Mouse (Mus musculus) monocyte, adult 5-6 weeks (primary cell): ENCODE measurements around the gene Gba. TPM values are rescaled to one million over a fixed set of nuclear protein-coding genes. Genes with fewer than 3 reads are reported as not detected.

Source experiments
- ATAC-seq: fragments of 153-309, 156-312 bp; replicated peaks from 2 replicates; pipeline ENCODE4 v1.8.0; 2017; ENCODE audit warnings: mild to moderate bottlenecking; ENCODE audit not compliant: low TSS enrichment, insufficient number of reproducible peaks, severe bottlenecking, poor library complexity, low FRiP score
- total RNA-seq: library from RNA; stranded (forward); fragments of 200-1000, 200-491, 200-594 nt; gene quantifications from 3 replicates; pipeline ENCODE4 v1.2.3, GENCODE M21; 2017

Gba gene
- total RNA-seq, 1 experiment from 2014 or later = 71.9 TPM

- ATAC-seq = no peak
Observed at GRCm38 (mm10) chr3:89230561-89230960, 27.8 kb downstream of the Gba start.

- no peak for ATAC-seq
Observed at GRCm38 (mm10) chr3:89231345-89231744, 28.6 kb downstream of the Gba start.

DNA sequence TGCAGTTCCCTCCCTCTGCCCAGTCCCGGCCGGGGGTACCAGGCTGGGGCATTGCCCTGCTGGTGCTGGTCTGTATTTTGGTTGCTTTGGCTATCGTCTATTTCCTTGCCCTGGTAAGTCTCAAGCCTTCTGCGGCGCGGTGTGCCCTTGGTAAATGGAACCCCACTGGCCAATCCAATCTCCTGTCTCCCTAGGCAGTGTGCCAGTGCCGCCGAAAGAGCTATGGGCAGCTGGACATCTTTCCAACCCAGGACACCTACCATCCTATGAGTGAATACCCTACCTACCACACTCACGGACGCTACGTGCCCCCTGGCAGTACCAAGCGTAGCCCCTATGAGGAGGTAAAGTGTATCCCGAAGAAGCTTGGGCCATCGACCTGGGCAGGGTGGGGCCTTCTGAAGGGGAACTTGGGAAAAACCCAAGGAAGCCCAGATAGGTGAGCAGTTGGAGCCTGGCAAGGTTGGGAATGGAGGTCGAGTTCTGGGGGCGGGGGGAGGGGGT is 29.1 kb downstream of the Gba start:
- no peak for ATAC-seq

GRCm38 (mm10) chr3:89232614-89233013 is 29.9 kb downstream of the Gba start:
- ATAC-seq = no peak

GRCm38 (mm10) chr3:89233562-89234110 is 30.9 kb downstream of the Gba start:
- peak; percentile 63 for ATAC-seq

DNA sequence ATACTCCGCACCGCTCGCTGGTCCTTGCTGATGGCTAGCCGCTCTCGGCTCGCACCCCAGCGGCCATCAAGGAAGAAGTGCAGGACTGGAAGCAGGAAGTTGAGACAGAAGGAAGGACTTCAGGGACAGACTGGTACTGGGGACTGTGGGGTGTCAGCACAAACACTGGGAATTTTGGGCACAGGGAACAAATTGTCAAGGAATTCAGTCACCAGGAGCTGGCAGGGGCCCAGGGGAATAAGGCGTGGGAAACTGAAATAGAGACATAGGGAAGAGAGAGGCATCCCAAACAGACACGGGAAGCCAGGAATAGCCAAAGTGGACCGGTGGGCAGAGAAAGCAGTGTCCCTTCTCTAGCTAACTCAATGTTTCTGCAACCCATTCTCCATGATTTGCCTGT is 33.8 kb downstream of the Gba start:
- ATAC-seq = no peak

DNA sequence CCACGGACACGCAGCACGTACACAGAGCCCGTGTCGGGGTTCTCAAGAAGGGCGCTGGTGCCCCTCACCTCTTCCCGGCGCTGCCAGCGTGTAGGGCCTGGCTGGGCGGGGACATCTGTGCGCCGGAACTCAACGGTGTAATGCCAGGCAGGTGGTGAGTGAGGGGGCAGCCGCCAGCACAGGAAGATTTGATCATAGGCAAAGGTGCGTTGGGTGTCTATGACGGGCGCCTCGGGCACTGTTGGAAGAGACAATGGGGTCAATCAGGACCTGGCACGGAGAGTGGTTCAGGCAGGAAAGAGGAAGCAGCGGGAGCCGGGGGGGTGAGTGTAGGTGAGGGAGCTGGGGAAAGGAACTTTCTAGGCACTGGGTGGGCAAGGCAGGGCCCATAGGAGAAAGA is 35.0 kb downstream of the Gba start:
- no peak for ATAC-seq

DNA sequence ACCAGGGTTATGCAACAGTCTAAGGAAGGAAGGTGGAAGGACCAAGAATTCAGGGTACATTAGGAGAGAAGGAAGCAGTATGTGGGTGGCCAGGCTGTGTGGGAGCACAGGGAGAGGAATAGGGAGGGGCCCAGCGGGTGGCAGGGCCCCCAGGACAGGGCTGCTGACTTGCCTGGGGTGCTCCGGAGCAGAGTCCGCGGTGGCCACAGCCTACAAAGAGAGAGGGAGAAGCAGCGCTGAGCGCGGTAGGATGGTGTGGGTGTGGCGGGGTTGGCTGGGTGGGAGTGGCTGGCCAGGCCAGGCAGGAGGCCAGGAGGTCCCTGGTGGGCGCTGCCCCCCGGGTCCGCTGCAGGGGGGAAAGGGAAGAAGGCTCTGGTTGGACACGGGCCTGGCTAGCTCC is 35.8 kb downstream of the Gba start:
- no peak for ATAC-seq

DNA sequence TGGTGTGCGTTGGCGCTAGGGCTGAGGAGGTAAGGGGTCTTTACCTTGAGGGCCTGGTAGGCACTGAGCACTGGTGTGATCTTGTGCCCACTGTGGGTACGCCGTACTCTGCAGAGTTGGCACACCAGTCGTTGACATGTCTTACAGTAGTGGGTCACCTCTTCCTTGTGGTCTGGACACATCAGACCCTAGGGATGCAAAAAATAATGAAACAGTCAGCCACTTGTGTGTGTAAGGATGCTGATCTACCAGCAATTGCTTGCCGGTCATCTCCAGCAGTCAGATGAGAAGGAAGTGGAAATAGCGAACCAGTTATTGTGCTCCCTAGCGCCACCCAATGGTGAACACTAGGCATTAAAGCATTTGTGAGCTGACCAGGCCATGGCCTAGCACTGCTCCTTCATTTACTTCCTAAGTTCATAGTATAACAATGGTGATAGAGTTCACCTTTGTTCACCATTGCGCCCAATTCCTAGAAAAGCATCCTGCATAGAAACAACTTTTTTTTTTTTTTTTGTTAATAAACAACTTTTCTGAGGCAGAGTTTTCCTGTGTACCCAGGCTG is 39.7 kb downstream of the Gba start:
- ATAC-seq = peak; percentile 58

- peak; percentile 32 for ATAC-seq
Observed at GRCm38 (mm10) chr3:89243609-89244008, 40.9 kb downstream of the Gba start.

DNA sequence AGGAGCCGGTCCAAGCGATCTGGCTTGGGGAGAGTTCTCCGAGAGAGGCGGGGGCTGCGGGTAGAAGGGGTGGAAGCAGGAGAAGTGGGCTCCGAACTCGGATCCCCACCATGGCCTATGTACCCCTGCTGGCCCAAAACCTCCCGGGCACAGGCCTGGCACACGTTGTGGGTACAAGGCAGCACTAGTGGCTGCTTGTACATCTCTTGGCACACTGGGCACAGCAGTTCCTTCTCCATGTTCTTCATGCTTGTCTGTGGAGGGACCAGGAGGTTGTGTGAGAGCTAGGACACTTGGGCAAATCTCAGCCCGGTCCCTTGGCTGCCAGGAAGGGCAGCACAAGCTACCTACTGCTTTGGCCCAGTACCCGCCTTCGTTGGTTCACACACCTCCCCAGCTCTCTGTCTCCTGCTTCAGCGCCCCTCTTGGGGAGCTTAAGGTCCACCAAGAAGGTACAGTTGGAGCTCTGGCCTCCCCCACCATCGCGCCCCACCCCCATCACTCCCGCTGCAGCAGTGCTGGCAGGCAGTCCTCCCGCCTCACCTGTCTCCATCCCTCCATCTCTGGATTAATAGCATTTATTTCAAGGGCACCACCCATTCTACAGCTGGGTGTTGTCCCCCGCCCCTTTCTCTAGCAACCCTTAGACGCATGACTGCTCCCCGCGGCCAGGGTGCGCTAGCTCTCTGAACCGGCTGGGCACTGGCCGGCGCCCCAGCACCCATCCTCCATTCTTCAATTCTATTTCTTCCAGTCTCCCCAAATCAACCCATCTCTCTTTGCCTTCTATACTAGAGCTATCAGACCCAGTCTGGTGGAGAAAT is 41.6 kb downstream of the Gba start:
- no peak for ATAC-seq

DNA sequence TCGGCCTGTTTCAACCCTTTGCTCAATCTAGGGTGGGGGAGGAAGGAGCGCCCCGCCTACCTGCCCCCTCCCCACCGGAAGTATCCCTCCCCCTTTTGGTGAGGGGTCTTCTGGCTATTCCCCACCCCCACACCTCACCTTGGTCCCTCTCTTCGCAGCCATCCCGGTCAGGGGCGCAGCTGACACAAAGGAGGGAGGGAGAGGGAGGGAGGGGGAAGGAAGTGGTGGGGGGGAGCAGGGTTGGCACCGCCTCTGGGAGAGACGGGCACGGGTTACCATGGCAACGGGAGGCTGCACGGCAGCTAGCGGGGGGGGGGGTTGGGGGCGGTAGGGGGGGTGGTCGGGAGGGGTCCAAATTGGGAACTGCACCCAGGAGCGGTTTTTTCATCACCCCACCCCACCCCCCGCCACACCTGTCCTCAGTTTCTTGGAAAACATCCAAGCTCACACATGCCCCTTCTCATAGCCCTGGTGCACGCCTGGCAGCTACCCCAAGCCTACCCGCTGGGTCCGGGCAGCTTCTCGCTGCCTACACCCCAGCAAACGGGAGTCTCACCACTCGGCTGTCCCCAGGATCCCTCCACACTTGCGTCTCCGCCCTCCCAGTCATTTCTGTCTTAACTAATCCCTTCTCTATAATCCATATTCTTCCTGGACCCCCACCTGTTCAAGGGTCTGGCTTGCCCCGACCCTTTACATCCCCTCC is 42.4 kb downstream of the Gba start:
- ATAC-seq = no peak

DNA sequence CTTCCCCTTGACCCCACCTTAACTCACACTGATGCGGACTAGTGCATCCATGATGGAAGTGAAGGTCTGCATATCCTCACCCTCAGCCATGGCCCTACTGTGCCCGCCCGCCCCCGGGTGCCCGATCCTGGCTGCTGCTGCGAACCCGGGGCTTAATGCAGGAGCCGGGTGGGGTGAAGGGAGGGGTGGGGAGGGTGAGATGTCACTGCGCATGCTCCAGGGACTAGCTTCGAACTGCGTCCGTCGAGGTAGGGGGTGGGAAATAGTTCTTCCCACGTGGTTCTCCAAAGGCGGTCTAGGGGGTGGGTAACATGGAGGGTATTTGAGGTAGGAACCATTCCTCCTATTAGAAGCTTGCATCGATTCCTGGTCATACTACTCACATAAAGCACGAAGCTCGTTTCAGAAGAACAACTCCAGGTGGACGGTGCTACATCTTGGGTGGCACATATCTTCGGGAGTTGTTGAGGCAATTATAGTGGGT is 43.0 kb downstream of the Gba start, which contains the start of gene Krtcap2:
Gene Krtcap2 (plus strand): TSS at position 279 of the 484 bp plus-strand sequence.
- no peak for ATAC-seq

GRCm38 (mm10) chr3:89246261-89247100 is 43.8 kb downstream of the Gba start, which contains the start of gene Trim46:
Trim46 (minus strand) TSS chr3:89246309.
- ATAC-seq = peak; percentile 76

DNA sequence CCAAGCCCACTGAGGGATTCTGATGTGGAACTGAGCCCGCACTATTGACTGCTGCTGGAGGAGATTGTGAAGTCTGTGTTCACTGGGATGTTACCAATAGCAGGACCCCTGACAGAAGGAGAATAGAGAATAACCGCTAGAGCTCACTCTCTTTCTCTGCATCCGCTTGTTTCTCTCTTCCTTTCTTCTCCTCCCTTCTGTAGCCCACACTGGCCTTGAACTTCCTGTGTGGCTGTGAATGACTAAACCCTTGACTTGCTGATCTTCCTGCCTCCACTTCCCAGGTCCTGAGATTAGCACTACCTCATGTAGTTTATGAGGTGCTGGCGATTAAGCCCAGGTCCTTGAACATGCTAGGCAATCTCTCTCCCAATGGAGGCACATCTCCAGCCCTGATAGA is 44.7 kb downstream of the Gba start:
- no peak for ATAC-seq

DNA sequence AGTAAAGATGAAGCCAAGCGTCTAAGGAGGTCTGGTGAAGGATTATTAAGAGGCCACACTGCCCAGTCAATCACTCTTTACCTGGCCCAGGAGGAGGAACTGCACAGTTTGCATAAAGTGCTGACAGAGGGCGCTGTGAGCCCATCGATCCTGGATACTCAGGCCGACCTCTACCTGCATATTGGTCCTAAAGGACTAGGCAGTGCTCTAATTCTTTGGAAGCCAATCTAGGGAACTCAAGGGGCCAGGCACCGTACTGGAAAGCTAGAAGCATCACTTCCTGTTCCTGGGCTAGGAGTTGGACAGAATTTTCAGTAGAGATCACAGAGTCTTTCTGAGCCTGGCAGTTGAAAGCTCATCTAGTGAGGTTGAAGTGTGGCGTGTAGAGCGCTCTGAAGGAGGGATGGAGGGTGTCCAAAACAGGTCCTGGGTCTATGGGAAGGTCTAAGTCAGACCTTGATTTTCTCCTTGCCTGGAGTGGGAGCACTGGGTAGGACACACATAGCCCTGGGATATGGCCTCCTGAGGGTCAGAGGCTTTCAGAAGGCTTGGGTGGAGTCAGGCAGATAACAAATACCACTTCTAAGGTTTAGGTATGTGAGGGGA is 47.8 kb downstream of the Gba start:
- ATAC-seq = 0 out of 2 replicates have a peak, but pooled peaks have one; percentile 13

- ATAC-seq = peak; percentile 57
Observed at GRCm38 (mm10) chr3:89251365-89251895, 48.7 kb downstream of the Gba start.

DNA sequence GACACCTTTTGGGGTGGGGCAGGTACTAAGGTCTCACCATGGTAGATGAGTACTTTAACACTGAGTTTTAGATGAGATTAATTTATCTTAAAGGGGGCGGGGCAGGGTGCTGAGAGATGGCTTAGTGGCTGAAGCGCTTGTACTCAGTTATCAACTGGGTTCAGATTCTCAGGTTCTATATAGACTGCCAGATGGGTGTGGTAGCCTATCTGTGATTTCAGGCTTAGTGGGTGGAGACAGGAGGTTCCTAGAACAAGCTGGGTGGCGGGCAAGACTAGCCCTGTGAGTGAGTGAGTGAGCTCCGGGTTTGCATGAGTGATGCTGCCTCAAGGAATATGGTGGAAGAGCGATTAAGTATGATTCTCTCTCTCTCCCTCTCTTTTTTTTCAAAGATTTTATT is 52.3 kb downstream of the Gba start:
- ATAC-seq = no peak
